Mouse (Mus musculus) stomach, embryonic 15.5 days (tissue): ENCODE results near the gene Tex36. TPM values are rescaled to one million over a fixed set of nuclear protein-coding genes. Genes with fewer than 3 reads are reported as not detected.

Source experiments
- ATAC-seq: fragments of 200-750 bp; cut with Nextera tagmentation; 2 replicates; pipeline ENCODE4 v1.8.0; 2017; ENCODE audit warnings: low read depth, moderate number of reproducible peaks, moderate TSS enrichment; ENCODE audit not compliant: insufficient read depth, low FRiP score
- H3K27ac ChIP-seq: fragments of 300-500 bp; sonication (generic); 2 replicates; pipeline ENCODE4 v1.5.1; 2015; ENCODE audit warnings: mild to moderate bottlenecking, inconsistent platforms
- H3K27me3 ChIP-seq: fragments of 300-500 bp; sonication (generic); replicated peaks from 2 replicates; pipeline ENCODE4 v1.6.1; 2015; ENCODE audit warnings: inconsistent platforms
- H3K36me3 ChIP-seq: fragments of 300-500 bp; sonication (generic); 2 replicates; pipeline ENCODE4 v1.6.1; 2015; ENCODE audit warnings: inconsistent platforms
- H3K4me1 ChIP-seq: fragments of 300-500 bp; sonication (generic); 2 replicates; pipeline ENCODE4 v1.6.1; 2015; ENCODE audit warnings: inconsistent platforms
- H3K4me2 ChIP-seq: fragments of 300-500 bp; sonication (generic); 2 replicates; pipeline ENCODE4 v1.6.1; 2015; ENCODE audit warnings: mild to moderate bottlenecking, inconsistent platforms
- H3K4me3 ChIP-seq: fragments of 300-500 bp; sonication (generic); replicated peaks from 2 replicates; pipeline ENCODE4 v1.5.1; 2015; ENCODE audit warnings: inconsistent platforms
- H3K9ac ChIP-seq: fragments of 300-500 bp; sonication (generic); 2 replicates; pipeline ENCODE4 v1.6.1; 2015; ENCODE audit warnings: inconsistent platforms
- H3K9me3 ChIP-seq: fragments of 300-500 bp; sonication (generic); 2 replicates; pipeline ENCODE4 v1.6.1; 2016; ENCODE audit warnings: inconsistent platforms
- WGBS: fragments of 180-500 bp; shearing (Covaris S2); methylation state at CpG from one replicate; pipeline ENCODE4 v1.1.7; 2015; 5-methylcytosine and 5-hydroxymethylcytosine counted together
- polyA plus RNA-seq: library from polyadenylated mRNA; unstranded; fragments of >200 nt; fragmentation: Nextera tagmentation; extraction: Ambion mirVana; gene quantifications from 2 replicates; pipeline ENCODE4 v1.2.1, GENCODE M21; 2015

Gene Tex36
- polyA plus RNA-seq, 1 experiment from 2014 or later, result not detected

- no peak overlapping the region for H3K9ac ChIP-seq
- H3K27me3 ChIP-seq, result no peaks in the 10 kb centered on the region
- H3K4me2 ChIP-seq, result no peak overlapping the region
- no peak overlapping the region for H3K27ac ChIP-seq
- no peak for ATAC-seq
- 85% methylated on average over 3 of the region's 3 CpGs for WGBS
- H3K36me3 ChIP-seq, result no peaks in the 10 kb centered on the region
- H3K4me3 ChIP-seq, result no peak overlapping the region
- no peaks in the 10 kb centered on the region for H3K9me3 ChIP-seq
- no peaks in the 10 kb centered on the region for H3K4me1 ChIP-seq
These were observed 56.3 kb downstream of the Tex36 start for GRCm38 (mm10) chr7:133545631-133546030.

DNA sequence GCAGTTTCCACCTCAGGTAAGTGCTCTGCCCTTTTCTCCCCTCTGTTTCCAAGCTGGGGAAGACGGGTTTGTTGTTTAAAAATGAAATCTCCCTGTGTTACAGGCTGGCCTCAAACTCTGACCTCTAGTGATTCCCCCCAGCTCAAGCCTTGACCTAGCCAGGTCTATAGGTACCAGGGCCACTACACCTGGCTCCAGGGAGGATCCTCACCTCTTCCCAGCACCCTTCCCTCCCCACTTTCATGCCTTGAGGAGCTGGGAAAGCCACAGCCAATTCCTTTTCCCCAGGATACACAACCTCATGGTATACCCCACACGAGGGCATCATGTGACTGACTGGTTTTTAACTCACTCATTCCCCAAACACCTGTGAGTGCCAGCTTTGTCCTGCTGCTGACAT is 57.0 kb downstream of the Tex36 start:
- Histone ChIP-seq H3K4me1 (no peaks in the 10 kb centered on the region), H3K4me2 (no peak overlapping the region), H3K9me3 (no peaks in the 10 kb centered on the region), H3K9ac (no peak overlapping the region), H3K27ac (no peak overlapping the region), H3K36me3 (no peaks in the 10 kb centered on the region), H3K27me3 (no peaks in the 10 kb centered on the region), H3K4me3 (no peak overlapping the region)
- 47% methylated on average over 2 of the region's 2 CpGs for WGBS
- no peak for ATAC-seq

- ATAC-seq, result no peak
- Histone ChIP-seq H3K27me3 (no peaks in the 10 kb centered on the region), H3K9me3 (no peaks in the 10 kb centered on the region), H3K9ac (no peak overlapping the region), H3K4me3 (no peak overlapping the region), H3K4me2 (no peak overlapping the region), H3K36me3 (no peaks in the 10 kb centered on the region), H3K4me1 (no peaks in the 10 kb centered on the region), H3K27ac (no peak overlapping the region)
- 84% methylated on average over 4 of the region's 4 CpGs for WGBS
These were observed 58.8 kb downstream of the Tex36 start for GRCm38 (mm10) chr7:133543131-133543530.

GRCm38 (mm10) chr7:133537366-133537765 is 64.6 kb downstream of the Tex36 start:
- Histone ChIP-seq H3K9ac (no peak overlapping the region), H3K27me3 (no peaks in the 10 kb centered on the region), H3K9me3 (no peaks in the 10 kb centered on the region), H3K27ac (no peak overlapping the region), H3K4me3 (no peak overlapping the region), H3K4me1 (no peaks in the 10 kb centered on the region), H3K36me3 (no peaks in the 10 kb centered on the region), H3K4me2 (no peak overlapping the region)
- no peak for ATAC-seq
- WGBS, result 66% methylated on average over 4 of the region's 4 CpGs

Other genes starting within 250 kb of the Tex36 start
- gene Edrf1, start 35.4 kb upstream of the Tex36 start, polyA plus RNA-seq, result 17.7 and 19.7 TPM in 2 replicates
- not detected in 2 replicates for gene Mmp21, start 77.9 kb upstream of the Tex36 start, polyA plus RNA-seq
- gene Bccip, start 107.2 kb upstream of the Tex36 start, polyA plus RNA-seq, result 157 and 163 TPM in 2 replicates
- gene Uros, start 107.9 kb upstream of the Tex36 start, polyA plus RNA-seq, result 35.4 and 39.8 TPM in 2 replicates
- gene Fank1, start 174.7 kb upstream of the Tex36 start, polyA plus RNA-seq, result 0.50 and 0.54 TPM in 2 replicates
- gene Dhx32, start 180.6 kb upstream of the Tex36 start, polyA plus RNA-seq, result 45.3 and 46.8 TPM in 2 replicates